Mouse (Mus musculus) MEL (cell line): ENCODE results near the gene Grwd1. TPM values are rescaled to one million over a fixed set of nuclear protein-coding genes. Genes with fewer than 3 reads are reported as not detected.

Experiments used
- DNase-seq: peaks from one replicate; pipeline ENCODE4 v3.0.0; 2011; ENCODE audit warnings: low read depth, low spot score
- H3K27ac ChIP-seq: 2 replicates; pipeline ENCODE4 v1.5.1; 2012; ENCODE audit warnings: low read depth, mild to moderate bottlenecking, control low read depth, low read length, moderate library complexity; ENCODE audit not compliant: control insufficient read depth
- H3K27me3 ChIP-seq, 2 experiments: fragments of 150-350 bp in 1 of 2; sonication (generic) in 1 of 2; 2 replicates each; pipeline ENCODE4 v1.6.1; 2012; ENCODE audit warnings: low read length in 2 of 2, mild to moderate bottlenecking in 2 of 2, improper control_type of control experiment in 1 of 2, moderate library complexity in 1 of 2; ENCODE audit not compliant: insufficient read depth in 2 of 2, control insufficient read depth in 1 of 2
- H3K36me3 ChIP-seq, 2 experiments: 2 replicates each; pipeline ENCODE4 v1.6.1; 2012 to 2014; ENCODE audit warnings: low read length in 2 of 2, improper control_type of control experiment in 1 of 2, inconsistent platforms in 1 of 2, mild to moderate bottlenecking in 1 of 2; ENCODE audit not compliant: insufficient read depth in 2 of 2, control insufficient read depth in 1 of 2
- H3K4me1 ChIP-seq, 2 experiments: fragments of 150-350 bp in 1 of 2; sonication (generic) in 1 of 2; 2 replicates each; pipeline ENCODE4 v1.6.1; 2012; ENCODE audit warnings: low read length in 2 of 2, improper control_type of control experiment in 1 of 2, mild to moderate bottlenecking in 1 of 2; ENCODE audit not compliant: insufficient read depth in 2 of 2, control insufficient read depth in 1 of 2
- H3K4me3 ChIP-seq, 2 experiments: fragments of 150-350 bp in 1 of 2; sonication (generic) in 1 of 2; 2 replicates each; pipeline ENCODE4 v1.5.1; 2012; ENCODE audit warnings: low read depth in 2 of 2, low read length in 2 of 2, mild to moderate bottlenecking in 2 of 2, moderate library complexity in 2 of 2, control low read depth in 1 of 2, improper control_type of control experiment in 1 of 2; ENCODE audit not compliant: control insufficient read depth in 1 of 2, insufficient read depth in 1 of 2
- H3K79me2 ChIP-seq: 2 replicates; pipeline ENCODE4 v1.6.1; 2012; ENCODE audit warnings: mild to moderate bottlenecking, low read length, moderate library complexity; ENCODE audit not compliant: control insufficient read depth, poor library complexity, insufficient read depth
- H3K9ac ChIP-seq: 2 replicates; pipeline ENCODE4 v1.6.1; 2012; ENCODE audit warnings: low read depth, mild to moderate bottlenecking, control low read depth, low read length, moderate library complexity; ENCODE audit not compliant: control insufficient read depth, poor library complexity, severe bottlenecking
- H3K9me3 ChIP-seq: fragments of 150-350 bp; sonication (generic); replicated peaks from 2 replicates; pipeline ENCODE4 v1.6.1; 2012; ENCODE audit warnings: mild to moderate bottlenecking, low read length, improper control_type of control experiment, moderate library complexity; ENCODE audit not compliant: insufficient read depth
- CHD2 ChIP-seq: IDR thresholded peaks from 2 replicates; pipeline ENCODE4 v1.6.1; 2011; ENCODE audit warnings: low read length, improper control_type of control experiment
- E2F4 ChIP-seq: IDR thresholded peaks from 2 replicates; pipeline ENCODE4 v1.6.1; 2011; ENCODE audit warnings: low read depth, low read length, improper control_type of control experiment, borderline replicate concordance
- ELF1 ChIP-seq: IDR thresholded peaks from 2 replicates; pipeline ENCODE4 v1.6.1; 2014; ENCODE audit warnings: low read depth, mild to moderate bottlenecking, inconsistent platforms, low read length, improper control_type of control experiment, moderate library complexity
- ETS1 ChIP-seq: IDR thresholded peaks from 2 replicates; pipeline ENCODE4 v1.6.1; 2012; ENCODE audit warnings: low read depth, mild to moderate bottlenecking, inconsistent platforms, low read length, improper control_type of control experiment, moderate library complexity
- GABPA ChIP-seq: IDR thresholded peaks from 2 replicates; pipeline ENCODE4 v1.6.1; 2012; ENCODE audit warnings: low read depth, mild to moderate bottlenecking, inconsistent platforms, low read length, improper control_type of control experiment, moderate library complexity
- HCFC1 ChIP-seq: IDR thresholded peaks from 2 replicates; pipeline ENCODE4 v1.6.1; 2012; ENCODE audit warnings: low read depth, mild to moderate bottlenecking, inconsistent platforms, low read length, improper control_type of control experiment, moderate library complexity
- JUND ChIP-seq: IDR thresholded peaks from 2 replicates; pipeline ENCODE4 v1.6.1; 2011; ENCODE audit warnings: low read depth, mild to moderate bottlenecking, improper control_type of control experiment, low read length
- MAFK ChIP-seq: IDR thresholded peaks from 2 replicates; pipeline ENCODE4 v1.6.1; 2011; ENCODE audit warnings: low read depth, mild to moderate bottlenecking, low read length, improper control_type of control experiment, borderline replicate concordance
- MAZ ChIP-seq: IDR thresholded peaks from 2 replicates; pipeline ENCODE4 v1.6.1; 2012; ENCODE audit warnings: low read depth, mild to moderate bottlenecking, inconsistent platforms, low read length, improper control_type of control experiment
- MEF2A ChIP-seq: IDR thresholded peaks from 2 replicates; pipeline ENCODE4 v1.6.1; 2014; ENCODE audit warnings: low read depth, mild to moderate bottlenecking, inconsistent platforms, low read length, improper control_type of control experiment; ENCODE audit not compliant: poor library complexity, insufficient replicate concordance, severe bottlenecking; ENCODE audit errors: extremely low read depth
- MYB ChIP-seq: IDR thresholded peaks from 2 replicates; pipeline ENCODE4 v1.6.1; 2011; ENCODE audit warnings: mild to moderate bottlenecking, low read depth, low read length, improper control_type of control experiment
- MYC ChIP-seq: IDR thresholded peaks from 2 replicates; pipeline ENCODE4 v1.6.1; 2011; ENCODE audit warnings: low read depth, mild to moderate bottlenecking, low read length, improper control_type of control experiment, moderate library complexity
- NELFE ChIP-seq: IDR thresholded peaks from 2 replicates; pipeline ENCODE4 v1.6.1; 2011; ENCODE audit warnings: low read depth, low read length, improper control_type of control experiment
- POLR2A ChIP-seq, 2 experiments: IDR thresholded peaks; 2 replicates each; pipeline ENCODE4 v1.6.1; 2011 to 2012; ENCODE audit warnings: low read length in 2 of 2, mild to moderate bottlenecking in 2 of 2, control low read depth in 1 of 2, improper control_type of control experiment in 1 of 2, low read depth in 1 of 2, moderate library complexity in 1 of 2; ENCODE audit not compliant: control insufficient read depth in 1 of 2, insufficient read depth in 1 of 2, poor library complexity in 1 of 2
- POLR2AphosphoS2 ChIP-seq: IDR thresholded peaks from 2 replicates; pipeline ENCODE4 v1.6.1; 2011; ENCODE audit warnings: low read length, improper control_type of control experiment
- RAD21 ChIP-seq: IDR thresholded peaks from 2 replicates; pipeline ENCODE4 v1.6.1; 2011; ENCODE audit warnings: mild to moderate bottlenecking, low read depth, low read length, improper control_type of control experiment
- RCOR1 ChIP-seq: IDR thresholded peaks from 2 replicates; pipeline ENCODE4 v1.6.1; 2012; ENCODE audit warnings: low read depth, mild to moderate bottlenecking, inconsistent platforms, low read length, improper control_type of control experiment
- SIN3A ChIP-seq: IDR thresholded peaks from 2 replicates; pipeline ENCODE4 v1.6.1; 2012; ENCODE audit warnings: low read length, improper control_type of control experiment, inconsistent platforms
- SMC3 ChIP-seq: IDR thresholded peaks from 2 replicates; pipeline ENCODE4 v1.6.1; 2011; ENCODE audit warnings: low read depth, low read length, improper control_type of control experiment
- TAL1 ChIP-seq: IDR thresholded peaks from 2 replicates; pipeline ENCODE4 v1.6.1; 2012; ENCODE audit warnings: mild to moderate bottlenecking, inconsistent platforms, low read length, moderate library complexity, mixed read lengths
- UBTF ChIP-seq: IDR thresholded peaks from 2 replicates; pipeline ENCODE4 v1.6.1; 2012; ENCODE audit warnings: low read depth, mild to moderate bottlenecking, inconsistent platforms, low read length, improper control_type of control experiment, moderate library complexity, borderline replicate concordance; ENCODE audit not compliant: insufficient read depth
- ZKSCAN1 ChIP-seq: IDR thresholded peaks from 2 replicates; pipeline ENCODE4 v1.6.1; 2012; ENCODE audit warnings: low read depth, mild to moderate bottlenecking, inconsistent platforms, low read length, improper control_type of control experiment, moderate library complexity
- polyA plus RNA-seq, 2 experiments: library from polyadenylated mRNA; stranded (reverse) in 1 of 2; unstranded in 1 of 2; fragments of >175 nt in 1 of 2; fragments of >200 nt in 1 of 2; gene quantifications; 2 replicates each; pipeline versions ENCODE4 v1.2.1 to v1.2.4; 2012; ENCODE audit warnings: low replicate concordance in 2 of 2, low read depth in 1 of 2; ENCODE audit not compliant: insufficient read length in 2 of 2, insufficient read depth in 1 of 2, missing spikeins in 1 of 2
- total RNA-seq: library from RNA; depleted of rRNA; stranded (reverse); fragments of 300-350 nt; gene quantifications from 2 replicates; pipeline ENCODE4 v1.2.3, GENCODE M21; 2012

Gene Grwd1
- total and polyA plus RNA-seq, 3 experiments, result 82.2 to 173 (median 108) TPM

DNA sequence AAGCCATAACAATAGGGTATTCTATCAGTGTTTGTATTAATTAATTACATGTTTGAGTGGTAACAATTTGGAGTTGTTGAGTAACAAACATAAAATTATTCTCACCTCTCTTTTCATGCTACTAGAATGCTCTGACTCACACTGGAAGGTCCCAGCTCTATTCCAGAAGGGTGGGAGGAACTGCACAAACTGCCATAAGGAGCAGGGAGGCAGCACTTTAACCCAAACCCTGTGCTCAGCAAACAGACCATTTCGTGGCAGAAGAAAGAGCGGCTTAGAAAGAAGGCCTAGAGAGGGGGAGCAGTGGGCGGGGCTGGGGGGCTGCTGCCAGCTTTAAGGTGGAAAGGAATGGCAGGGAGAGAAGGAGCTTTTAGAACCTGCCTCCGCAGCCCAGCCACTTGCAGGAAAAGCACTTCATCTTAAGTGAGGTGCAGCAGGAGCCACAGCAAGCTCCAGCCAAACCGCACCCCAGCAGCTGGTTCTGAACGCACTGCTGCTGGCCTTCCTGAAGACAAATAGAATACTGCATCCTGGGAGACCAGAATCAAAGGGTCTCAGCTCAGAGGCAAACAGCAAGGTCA, 17.8 kb upstream of the Grwd1 start:
- Histone ChIP-seq H3K4me3 (no peak overlapping the region), H3K9ac (no peak overlapping the region), H3K4me1 (peaks cover 0 to 6% of the 10 kb centered on the region in 2 experiments; a peak in 1 of 4 replicates), H3K36me3 (peaks cover 0 to 3% of the 10 kb centered on the region in 2 experiments; a peak in 1 of 4 replicates), H3K9me3 (no peaks in the 10 kb centered on the region), H3K27me3 (no peaks in the 10 kb centered on the region), H3K79me2 (no peaks in the 10 kb centered on the region), H3K27ac (no peak overlapping the region)
- DNase-seq, result no peak
- TF ChIP-seq ZKSCAN1 (no peak), HCFC1 (no peak), NELFE (no peak), JUND (no peak), CHD2 (no peak), MYC (no peak), MEF2A (no peak), SIN3A (no peak), POLR2AphosphoS2 (no peak), ETS1 (no peak), SMC3 (no peak), RCOR1 (no peak), ELF1 (no peak), POLR2A (IDR thresholded peaks at IDR 0.05; ENCODE audit: control insufficient read depth in 1 of 2, insufficient read depth in 1 of 2, low read depth in 1 of 2, low read length in 2 of 2, poor library complexity in 1 of 2) (no peak)

DNA sequence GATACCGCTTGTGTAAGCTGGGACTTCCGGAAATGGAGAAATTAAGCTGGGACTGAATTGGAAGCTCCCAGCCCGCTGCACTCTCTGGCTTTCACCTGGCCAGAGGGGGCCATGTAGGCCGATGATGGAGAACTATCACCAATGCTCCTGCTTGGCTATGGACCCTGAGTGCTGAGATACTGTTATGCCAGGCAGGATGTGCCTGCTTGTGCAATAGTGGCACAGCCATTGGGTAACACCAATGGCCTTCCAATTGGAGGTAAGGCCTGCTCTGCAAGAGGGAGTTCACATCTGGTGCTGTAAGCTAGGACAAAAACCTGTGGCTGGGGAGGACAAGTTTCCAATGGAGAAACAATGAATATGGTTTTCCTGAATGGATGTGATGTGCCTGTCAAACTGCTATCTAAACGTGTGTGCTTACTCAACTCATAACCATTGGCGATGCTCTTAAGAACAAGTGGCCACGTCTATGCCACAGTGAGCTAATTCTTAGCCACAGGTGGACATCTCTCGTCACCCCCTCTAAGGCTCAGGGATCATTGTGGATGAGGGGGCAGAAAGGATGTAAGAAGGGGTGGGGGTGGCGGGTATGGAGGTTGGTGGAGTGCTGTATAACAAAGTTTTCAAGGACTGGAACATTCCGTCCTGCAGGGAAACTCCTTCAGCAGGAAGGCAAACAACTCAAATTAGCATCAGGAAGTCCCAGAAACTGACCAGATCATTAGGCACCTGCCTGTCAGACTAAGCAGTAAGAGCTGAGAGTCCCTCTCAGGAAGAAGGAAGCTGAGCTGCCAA, 12.4 kb upstream of the Grwd1 start:
- no peaks in the 10 kb centered on the region for H3K9me3 ChIP-seq
- no peaks in the 10 kb centered on the region; a peak in 1 of 4 replicates for H3K27me3 ChIP-seq
- no peak overlapping the region for H3K9ac ChIP-seq
- no peak for TF ChIP-seq TAL1
- no peak for TF ChIP-seq GABPA
- no peak for TF ChIP-seq NELFE
- TF ChIP-seq MEF2A, result no peak
- TF ChIP-seq MYB, result no peak
- TF ChIP-seq MAFK, result no peak
- TF ChIP-seq CHD2, result no peak
- TF ChIP-seq E2F4, result no peak
- no peak for TF ChIP-seq MYC
- no peak for TF ChIP-seq JUND
- no peak for TF ChIP-seq POLR2A (IDR thresholded peaks at IDR 0.05; ENCODE audit: control insufficient read depth in 1 of 2, insufficient read depth in 1 of 2, low read depth in 1 of 2, low read length in 2 of 2, poor library complexity in 1 of 2)
- TF ChIP-seq MAZ, result no peak
- no peak for TF ChIP-seq RAD21
- no peak for TF ChIP-seq RCOR1
- TF ChIP-seq UBTF, result no peak
- peaks cover 0 to 3% of the 10 kb centered on the region in 2 experiments; a peak in 1 of 4 replicates for H3K36me3 ChIP-seq
- H3K27ac ChIP-seq, result no peak overlapping the region
- peaks cover 0 to 6% of the 10 kb centered on the region in 2 experiments; a peak in 1 of 4 replicates for H3K4me1 ChIP-seq
- H3K4me3 ChIP-seq, result no peak overlapping the region
- DNase-seq, result no peak
- H3K79me2 ChIP-seq, result no peaks in the 10 kb centered on the region
